Mouse (Mus musculus) stomach, embryonic 15.5 days (tissue): ENCODE results near the gene B3galt4. TPM values are rescaled to one million over a fixed set of nuclear protein-coding genes. Genes with fewer than 3 reads are reported as not detected.
A peak's percentile ranks its signal among the peaks of the same experiment; 100 is the strongest.

ENCODE experiments used
- ATAC-seq: fragments of 200-750 bp; cut with Nextera tagmentation; 2 replicates; pipeline ENCODE4 v1.8.0; 2017; ENCODE audit warnings: low read depth, moderate number of reproducible peaks, moderate TSS enrichment; ENCODE audit not compliant: insufficient read depth, low FRiP score
- H3K27ac ChIP-seq: fragments of 300-500 bp; sonication (generic); 2 replicates; pipeline ENCODE4 v1.5.1; 2015; ENCODE audit warnings: mild to moderate bottlenecking, inconsistent platforms
- H3K27me3 ChIP-seq: fragments of 300-500 bp; sonication (generic); replicated peaks from 2 replicates; pipeline ENCODE4 v1.6.1; 2015; ENCODE audit warnings: inconsistent platforms
- H3K36me3 ChIP-seq: fragments of 300-500 bp; sonication (generic); 2 replicates; pipeline ENCODE4 v1.6.1; 2015; ENCODE audit warnings: inconsistent platforms
- H3K4me1 ChIP-seq: fragments of 300-500 bp; sonication (generic); 2 replicates; pipeline ENCODE4 v1.6.1; 2015; ENCODE audit warnings: inconsistent platforms
- H3K4me2 ChIP-seq: fragments of 300-500 bp; sonication (generic); 2 replicates; pipeline ENCODE4 v1.6.1; 2015; ENCODE audit warnings: mild to moderate bottlenecking, inconsistent platforms
- H3K4me3 ChIP-seq: fragments of 300-500 bp; sonication (generic); replicated peaks from 2 replicates; pipeline ENCODE4 v1.5.1; 2015; ENCODE audit warnings: inconsistent platforms
- H3K9ac ChIP-seq: fragments of 300-500 bp; sonication (generic); 2 replicates; pipeline ENCODE4 v1.6.1; 2015; ENCODE audit warnings: inconsistent platforms
- H3K9me3 ChIP-seq: fragments of 300-500 bp; sonication (generic); 2 replicates; pipeline ENCODE4 v1.6.1; 2016; ENCODE audit warnings: inconsistent platforms
- WGBS: fragments of 180-500 bp; shearing (Covaris S2); methylation state at CpG from one replicate; pipeline ENCODE4 v1.1.7; 2015; 5-methylcytosine and 5-hydroxymethylcytosine counted together
- polyA plus RNA-seq: library from polyadenylated mRNA; unstranded; fragments of >200 nt; fragmentation: Nextera tagmentation; extraction: Ambion mirVana; gene quantifications from 2 replicates; pipeline ENCODE4 v1.2.1, GENCODE M21; 2015

Gene B3galt4
- polyA plus RNA-seq, 1 experiment from 2014 or later: 8.2 TPM

DNA sequence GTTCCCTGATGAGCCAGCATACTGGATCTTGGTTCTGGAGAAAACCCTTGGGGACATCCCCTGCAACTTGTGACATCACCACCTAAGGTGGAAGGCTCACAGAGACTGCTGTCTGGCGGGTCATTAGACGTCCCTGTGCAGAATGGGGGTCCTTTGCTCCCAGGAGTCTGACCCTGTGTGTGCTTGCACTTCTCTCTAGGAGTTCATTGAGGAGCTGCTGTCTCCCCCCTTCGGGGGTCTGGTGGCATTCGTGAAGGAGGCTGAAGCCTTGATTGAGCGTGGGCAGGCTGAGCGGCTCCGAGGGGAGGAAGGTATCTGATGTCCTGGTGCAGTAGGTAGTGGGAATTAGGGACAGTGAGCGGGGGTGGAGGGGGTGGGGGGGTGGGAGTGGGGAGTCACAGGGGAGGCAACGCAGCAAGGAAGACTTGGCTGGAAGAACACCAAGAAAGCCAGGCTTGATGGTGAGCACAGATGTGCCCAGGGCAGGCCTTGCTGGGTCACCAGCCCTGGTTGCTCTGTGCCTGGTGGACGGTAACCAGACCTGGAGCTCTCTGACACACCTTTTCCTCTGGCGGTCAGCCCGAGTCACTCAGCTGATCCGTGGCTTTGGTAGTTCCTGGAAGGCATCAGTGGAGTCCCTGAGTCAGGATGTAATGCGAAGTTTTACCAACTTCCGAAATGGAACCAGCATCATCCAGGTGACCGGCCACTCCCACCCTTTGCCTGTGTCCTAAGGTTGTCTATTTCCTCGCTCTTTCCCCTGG lies 14.0 kb upstream of the B3galt4 start:
- Histone ChIP-seq H3K4me3 (no peak overlapping the region), H3K27me3 (no peaks in the 10 kb centered on the region), H3K36me3 (peaks cover 22% of the 10 kb centered on the region), H3K27ac (no peak overlapping the region), H3K4me1 (no peaks in the 10 kb centered on the region), H3K9ac (no peak overlapping the region), H3K9me3 (no peaks in the 10 kb centered on the region), H3K4me2 (no peak overlapping the region)
- ATAC-seq: no peak
- whole genome bisulfite sequencing: 91% methylated on average over 17 of the region's 17 CpGs

DNA sequence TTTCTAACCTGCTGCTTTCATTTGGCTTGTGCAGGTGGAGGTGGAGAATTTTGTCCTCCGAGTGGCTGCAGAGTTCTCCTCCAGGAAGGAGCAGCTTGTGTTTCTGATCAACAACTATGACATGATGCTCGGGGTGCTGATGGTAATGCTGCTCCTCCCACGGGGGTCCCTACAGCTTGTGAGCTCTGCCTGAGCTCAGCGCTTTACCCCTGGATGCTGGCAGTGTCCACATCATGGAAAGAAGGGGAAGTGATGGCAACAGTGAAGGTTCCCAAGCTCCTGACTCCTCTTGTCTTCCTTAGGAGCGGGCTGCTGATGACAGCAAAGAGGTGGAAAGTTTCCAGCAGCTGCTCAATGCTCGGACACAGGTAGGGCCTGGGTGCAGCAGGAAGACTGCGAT lies 11.6 kb upstream of the B3galt4 start:
- H3K36me3 ChIP-seq: peaks cover 36% of the 10 kb centered on the region

DNA sequence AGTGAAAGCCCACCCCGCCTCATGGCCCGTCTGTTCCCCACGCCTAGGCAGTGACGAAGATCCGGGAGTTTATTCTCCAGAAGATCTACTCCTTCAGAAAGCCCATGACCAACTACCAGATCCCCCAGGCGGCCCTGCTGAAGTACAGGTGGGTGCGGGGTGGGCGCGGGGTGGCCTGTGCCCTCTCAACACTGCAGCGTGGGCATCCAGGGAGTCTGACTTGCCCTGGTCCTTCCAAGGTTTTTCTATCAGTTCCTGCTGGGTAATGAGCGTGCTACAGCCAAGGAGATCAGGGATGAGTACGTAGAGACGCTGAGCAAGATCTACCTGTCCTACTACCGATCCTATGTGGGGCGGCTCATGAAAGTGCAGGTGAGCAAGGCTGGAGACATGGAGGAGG lies 8.7 kb upstream of the B3galt4 start:
- H3K9ac ChIP-seq: no peak overlapping the region
- no peak overlapping the region for H3K4me3 ChIP-seq
- no peaks in the 10 kb centered on the region for H3K9me3 ChIP-seq
- H3K27ac ChIP-seq: no peak overlapping the region
- peaks cover 29% of the 10 kb centered on the region for H3K36me3 ChIP-seq
- peaks cover 4% of the 10 kb centered on the region; the same call in 1 of the 2 replicates for H3K4me1 ChIP-seq
- no peak overlapping the region for H3K4me2 ChIP-seq
- WGBS: 88% methylated on average over 15 of the region's 15 CpGs
- ATAC-seq: no peak
- no peaks in the 10 kb centered on the region for H3K27me3 ChIP-seq

More for the DNA sequence above, 11.6 kb upstream of the B3galt4 start:
- H3K4me1 ChIP-seq: no peaks in the 10 kb centered on the region
- H3K9me3 ChIP-seq: no peaks in the 10 kb centered on the region
- H3K4me2 ChIP-seq: no peak overlapping the region
- 93% methylated on average over 7 of the region's 7 CpGs for WGBS
- no peak overlapping the region for H3K27ac ChIP-seq
- no peak overlapping the region for H3K4me3 ChIP-seq
- no peak overlapping the region for H3K9ac ChIP-seq
- H3K27me3 ChIP-seq: no peaks in the 10 kb centered on the region
- no peak for ATAC-seq

GRCm38 (mm10) chr17:33959135-33959534 lies 7.8 kb upstream of the B3galt4 start:
- Histone ChIP-seq H3K4me1 (peaks cover 8% of the 10 kb centered on the region), H3K9me3 (no peaks in the 10 kb centered on the region), H3K4me3 (no peak overlapping the region), H3K27ac (no peak overlapping the region), H3K27me3 (no peaks in the 10 kb centered on the region), H3K9ac (no peak overlapping the region), H3K36me3 (peaks cover 29% of the 10 kb centered on the region), H3K4me2 (no peak overlapping the region)
- WGBS: 95% methylated on average over 13 of the region's 13 CpGs
- no peak for ATAC-seq

GRCm38 (mm10) chr17:33958451-33958850 lies 7.2 kb upstream of the B3galt4 start:
- no peaks in the 10 kb centered on the region for H3K27me3 ChIP-seq
- no peak for ATAC-seq
- no peak overlapping the region for H3K4me3 ChIP-seq
- no peak overlapping the region for H3K9ac ChIP-seq
- no peak overlapping the region for H3K4me2 ChIP-seq
- H3K4me1 ChIP-seq: peaks cover 15% of the 10 kb centered on the region
- WGBS: 92% methylated on average over 11 of the region's 11 CpGs
- peaks cover 24% of the 10 kb centered on the region for H3K36me3 ChIP-seq
- no peak overlapping the region for H3K27ac ChIP-seq
- H3K9me3 ChIP-seq: no peaks in the 10 kb centered on the region

- Histone ChIP-seq H3K9me3 (no peaks in the 10 kb centered on the region), H3K9ac (no peak overlapping the region), H3K4me1 (peaks cover 25% of the 10 kb centered on the region), H3K4me3 (no peak overlapping the region), H3K27me3 (no peaks in the 10 kb centered on the region), H3K36me3 (peaks cover 24% of the 10 kb centered on the region), H3K27ac (no peak overlapping the region), H3K4me2 (no peak overlapping the region)
- WGBS: 81% methylated on average over 6 of the region's 6 CpGs
- ATAC-seq: no peak
Observed at GRCm38 (mm10) chr17:33957493-33957892, 6.2 kb upstream of the B3galt4 start.

- Histone ChIP-seq H3K9me3 (no peaks in the 10 kb centered on the region), H3K36me3 (peaks cover 25% of the 10 kb centered on the region), H3K9ac (peak overlapping the region; percentile 76), H3K27ac (peak overlapping the region; percentile 90), H3K4me2 (peak overlapping the region; percentile 75), H3K4me1 (peaks cover 34% of the 10 kb centered on the region), H3K4me3 (peak overlapping the region; percentile 94), H3K27me3 (no peaks in the 10 kb centered on the region)
- whole genome bisulfite sequencing: 5% methylated on average over 10 of the region's 10 CpGs
- ATAC-seq: no peak
Observed at GRCm38 (mm10) chr17:33956336-33956735, 5.0 kb upstream of the B3galt4 start.

GRCm38 (mm10) chr17:33955555-33956214 lies 4.4 kb upstream of the B3galt4 start, which contains the start of the genes Vps52 and Rps18:
Gene Vps52 (plus strand): TSS chr17:33955812.
Gene Rps18 (minus strand): TSS chr17:33956001.
- peak within 1 kb of the TSS; percentile 75 for H3K4me2 ChIP-seq
- peak within 1 kb of the TSS; percentile 94 for H3K4me3 ChIP-seq
- peak within 1 kb of the TSS; percentile 93 for H3K27ac ChIP-seq
- H3K9ac ChIP-seq: peak within 1 kb of the TSS; percentile 100
- H3K27me3 ChIP-seq: no peaks in the 10 kb centered on the region
- H3K4me1 ChIP-seq: peaks cover 40% of the 10 kb centered on the region
- under 1% methylated on average over 50 of the region's 50 CpGs for WGBS
- peaks cover 25% of the 10 kb centered on the region for H3K36me3 ChIP-seq
- ATAC-seq: peak; percentile 86
- no peaks in the 10 kb centered on the region for H3K9me3 ChIP-seq

DNA sequence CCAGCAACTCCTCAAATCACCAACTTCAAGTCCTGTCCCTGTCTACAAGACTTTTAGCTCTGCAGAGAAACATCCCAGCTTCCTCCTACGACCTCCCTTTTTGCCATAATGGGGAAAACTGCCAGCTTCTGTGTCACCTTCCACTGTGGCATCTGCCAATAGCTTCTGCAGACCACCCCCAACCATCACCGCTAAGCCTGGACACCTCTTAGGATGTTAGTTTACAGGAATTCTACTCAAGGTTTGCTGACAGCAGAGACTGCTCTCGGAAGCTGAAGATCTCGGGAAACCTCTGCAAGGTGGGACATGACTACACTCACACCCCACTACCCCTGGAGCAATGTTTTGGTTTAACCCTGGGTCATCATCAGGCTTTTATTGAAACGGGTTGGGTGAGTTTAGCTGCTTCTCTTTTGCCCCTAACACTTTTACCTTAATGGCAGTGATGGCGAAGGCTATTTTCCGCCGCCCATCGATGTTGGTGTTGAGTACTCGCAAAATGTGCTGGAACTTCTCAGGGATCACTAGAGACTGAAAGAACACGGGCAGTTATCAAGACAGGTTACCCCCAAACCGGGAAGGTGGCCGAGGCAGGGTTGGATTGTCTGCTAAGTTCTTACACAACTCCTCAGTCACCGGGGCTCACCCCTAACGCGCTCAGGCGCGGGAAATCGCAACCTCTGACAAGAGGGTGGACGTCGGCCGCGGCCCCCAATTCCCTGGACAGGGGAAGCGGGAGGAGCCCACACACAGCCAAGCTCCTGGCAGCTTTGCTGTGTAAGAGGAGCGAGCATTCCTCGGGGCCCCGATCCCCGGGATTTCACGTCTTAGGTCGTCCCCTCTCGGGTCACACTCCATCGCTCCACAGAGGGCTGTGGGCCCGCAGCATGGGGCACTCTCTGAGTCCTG lies 3.6 kb upstream of the B3galt4 start:
- peak overlapping the region; percentile 93 for H3K27ac ChIP-seq
- peaks cover 19% of the 10 kb centered on the region for H3K36me3 ChIP-seq
- peaks cover 48% of the 10 kb centered on the region for H3K4me1 ChIP-seq
- under 1% methylated on average over 33 of the region's 33 CpGs for WGBS
- no peaks in the 10 kb centered on the region for H3K9me3 ChIP-seq
- H3K9ac ChIP-seq: peak overlapping the region; percentile 100
- H3K4me2 ChIP-seq: peak overlapping the region; percentile 75
- no peaks in the 10 kb centered on the region for H3K27me3 ChIP-seq
- H3K4me3 ChIP-seq: peak overlapping the region; percentile 94
- ATAC-seq: peak; percentile 3; the same call in 1 of the 2 replicates

DNA sequence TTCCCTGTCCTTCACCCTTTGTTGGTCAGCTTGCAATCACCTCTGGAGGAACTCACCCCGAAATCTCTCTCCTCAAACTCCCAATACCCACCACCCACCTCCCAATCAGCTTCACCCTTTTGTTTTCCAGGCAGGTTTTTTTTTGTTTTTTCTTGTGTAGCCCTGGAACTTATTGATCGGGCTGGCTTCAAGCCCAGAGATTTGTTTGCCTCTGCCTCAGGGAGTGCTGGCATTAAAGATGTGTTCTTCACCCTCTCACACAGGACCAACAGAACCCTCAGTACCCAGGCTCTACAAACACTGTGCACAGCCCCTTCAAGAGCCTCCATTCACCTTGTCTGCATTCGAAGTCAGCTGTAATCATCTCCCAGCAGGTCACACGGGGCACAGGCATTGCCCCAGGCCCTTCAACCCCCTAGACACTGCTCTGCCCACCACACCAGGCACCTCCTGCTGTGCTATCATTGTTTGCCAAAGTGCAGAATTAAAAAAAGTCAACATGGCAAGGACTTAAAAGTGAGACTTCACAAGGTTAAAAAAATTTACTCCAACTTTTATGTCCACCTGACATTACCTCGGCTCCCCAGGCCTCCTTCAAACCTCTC lies 2.8 kb upstream of the B3galt4 start:
- peaks cover 13% of the 10 kb centered on the region for H3K36me3 ChIP-seq
- WGBS: 28% methylated on average over 5 of the region's 5 CpGs
- peaks cover 48% of the 10 kb centered on the region for H3K4me1 ChIP-seq

GRCm38 (mm10) chr17:33953310-33953709 lies 2.0 kb upstream of the B3galt4 start:
- Histone ChIP-seq H3K9ac (no peak overlapping the region), H3K27ac (0 out of 2 replicates have a peak overlapping the region, but pooled peaks have one; percentile 21), H3K4me3 (peak overlapping the region; percentile 13; the same call in 1 of the 2 replicates)

More for the DNA sequence above, 2.8 kb upstream of the B3galt4 start:
- Histone ChIP-seq H3K27me3 (no peaks in the 10 kb centered on the region), H3K9me3 (no peaks in the 10 kb centered on the region), H3K4me3 (peak overlapping the region; percentile 94), H3K9ac (peak overlapping the region; percentile 100), H3K4me2 (peak overlapping the region; percentile 75), H3K27ac (peak overlapping the region; percentile 93; the same call in 1 of the 2 replicates)
- ATAC-seq: no peak

More at GRCm38 (mm10) chr17:33953310-33953709, 2.0 kb upstream of the B3galt4 start:
- H3K4me2 ChIP-seq: peak overlapping the region; percentile 75
- H3K9me3 ChIP-seq: no peaks in the 10 kb centered on the region
- 68% methylated on average over 3 of the region's 3 CpGs for WGBS
- peaks cover 48% of the 10 kb centered on the region for H3K4me1 ChIP-seq
- no peaks in the 10 kb centered on the region for H3K27me3 ChIP-seq
- H3K36me3 ChIP-seq: peaks cover 12% of the 10 kb centered on the region
- no peak for ATAC-seq
